Mouse (Mus musculus): ENCODE measurements around the gene Hist1h4f. TPM values are rescaled to one million over a fixed set of nuclear protein-coding genes. Genes with fewer than 3 reads are reported as not detected.
"Not testable (repeated sequence)": the region's sequence is repeated elsewhere in the genome, so short reads cannot be mapped to it uniquely, and the experiment has no call there.

Gene Hist1h4f
- polyA plus RNA-seq, 1 experiment from 2014 or later: 1.1 TPM

DNA sequence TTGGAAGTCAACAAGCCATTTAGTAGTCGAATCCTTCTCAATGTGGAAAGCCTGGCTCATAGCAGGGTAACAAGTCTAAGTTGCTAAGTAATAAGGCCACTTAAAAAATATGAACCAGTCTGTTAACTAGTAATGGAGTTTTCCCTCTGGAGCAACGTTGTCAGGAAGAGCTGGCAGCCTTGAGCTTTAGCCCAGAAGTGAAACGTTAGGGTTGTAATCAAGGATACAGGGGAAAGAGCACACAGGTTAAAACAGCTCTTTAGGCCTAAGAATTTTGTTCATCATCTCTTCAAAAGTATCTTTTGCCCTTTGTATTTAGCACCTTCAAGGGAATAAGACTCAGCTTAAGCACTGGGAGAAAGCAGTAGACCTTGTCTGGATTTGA is 695 bp downstream of the Hist1h4f start:
- no peaks in the 10 kb centered on the region for H3K9me3 ChIP-seq (ENCODE audit: control insufficient read depth, low read length)
- H3K4me1 ChIP-seq (ENCODE audit: control insufficient read depth, insufficient read depth, low read length): peaks cover 9% of the 10 kb centered on the region; the same call in 1 of the 2 replicates
- peak overlapping the region; percentile 55 for H3K4me2 ChIP-seq (replicated peaks; ENCODE audit: low read depth, low read length)
- no peaks in the 10 kb centered on the region for H3K27me3 ChIP-seq (ENCODE audit: control insufficient read depth, insufficient read depth, low read length)
- H3K9ac ChIP-seq (ENCODE audit: low read depth, low read length): peak overlapping the region; percentile 55
- H3K36me3 ChIP-seq (ENCODE audit: control insufficient read depth, insufficient read depth, low read length): no peaks in the 10 kb centered on the region
- ATAC-seq (ENCODE audit: low FRiP score, low TSS enrichment): no peak
- 2% methylated on average over 3 of the region's 3 CpGs for WGBS
- peak overlapping the region; percentile 90 for H3K27ac ChIP-seq (ENCODE audit: low read depth, low read length)
- H3K4me3 ChIP-seq (ENCODE audit: low read length): peak overlapping the region; percentile 42

DNA sequence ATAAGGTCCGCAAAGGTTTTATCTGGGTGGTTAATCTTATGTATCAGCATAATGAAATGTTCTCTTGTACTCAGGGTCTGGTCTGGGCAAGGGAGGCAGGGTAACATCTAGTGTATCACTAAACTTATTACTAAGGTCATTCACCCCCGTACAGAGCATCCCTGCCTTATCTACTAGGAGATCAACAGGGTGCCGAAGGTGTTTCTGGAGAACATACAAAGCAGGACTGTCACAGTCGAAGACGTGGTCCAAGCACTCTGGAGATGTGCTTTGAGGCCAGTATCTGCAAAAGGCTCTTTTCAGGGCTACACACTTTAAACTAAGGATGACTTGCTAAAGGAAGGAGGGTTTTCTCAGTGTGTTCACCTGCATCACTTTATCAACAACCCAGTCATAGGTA is 4.8 kb downstream of the Hist1h4f start:
- Histone ChIP-seq H3K27me3 (ENCODE audit: control insufficient read depth, insufficient read depth, low read length) (no peaks in the 10 kb centered on the region), H3K4me3 (ENCODE audit: low read length) (no peak overlapping the region), H3K4me2 (replicated peaks; ENCODE audit: low read depth, low read length) (no peak overlapping the region), H3K9ac (ENCODE audit: low read depth, low read length) (no peak overlapping the region), H3K27ac (ENCODE audit: low read depth, low read length) (peak overlapping the region; percentile 32; the same call in 1 of the 2 replicates), H3K36me3 (ENCODE audit: control insufficient read depth, insufficient read depth, low read length) (no peaks in the 10 kb centered on the region), H3K4me1 (ENCODE audit: control insufficient read depth, insufficient read depth, low read length) (peaks cover 2% of the 10 kb centered on the region; the same call in 1 of the 2 replicates), H3K9me3 (ENCODE audit: control insufficient read depth, low read length) (no peaks in the 10 kb centered on the region)
- no peak for ATAC-seq (ENCODE audit: low FRiP score, low TSS enrichment)
- 71% methylated on average over 5 of the region's 5 CpGs for WGBS

DNA sequence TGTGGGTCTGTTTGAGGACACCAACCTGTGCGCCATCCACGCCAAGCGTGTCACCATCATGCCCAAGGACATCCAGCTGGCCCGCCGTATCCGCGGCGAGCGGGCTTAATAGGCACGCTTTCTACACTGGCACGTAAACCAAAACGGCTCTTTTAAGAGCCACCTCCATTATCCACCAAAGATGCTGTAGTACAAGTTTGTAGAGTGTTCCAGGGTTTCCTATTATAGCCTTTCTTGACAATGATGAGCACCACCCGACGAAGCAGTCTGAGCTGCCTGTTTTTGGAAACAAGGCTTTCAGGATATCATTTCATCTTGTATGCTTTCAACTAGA is 6.7 kb downstream of the Hist1h4f start:
- not testable (repeated sequence) for H3K4me1 ChIP-seq (ENCODE audit: control insufficient read depth, insufficient read depth, low read length); ATAC-seq (ENCODE audit: low FRiP score, low TSS enrichment); H3K27me3 ChIP-seq (ENCODE audit: control insufficient read depth, insufficient read depth, low read length); H3K36me3 ChIP-seq (ENCODE audit: control insufficient read depth, insufficient read depth, low read length); H3K4me2 ChIP-seq (replicated peaks; ENCODE audit: low read depth, low read length); H3K9me3 ChIP-seq (ENCODE audit: control insufficient read depth, low read length)
- H3K27ac ChIP-seq (ENCODE audit: low read depth, low read length): peak overlapping the region; percentile 89; the same call in 1 of the 2 replicates
- WGBS: 0% methylated on average over 11 of the region's 14 CpGs
- H3K4me3 ChIP-seq (ENCODE audit: low read length): peak overlapping the region; percentile 46
- H3K9ac ChIP-seq (ENCODE audit: low read depth, low read length): peak overlapping the region; percentile 69; the same call in 1 of the 2 replicates

DNA sequence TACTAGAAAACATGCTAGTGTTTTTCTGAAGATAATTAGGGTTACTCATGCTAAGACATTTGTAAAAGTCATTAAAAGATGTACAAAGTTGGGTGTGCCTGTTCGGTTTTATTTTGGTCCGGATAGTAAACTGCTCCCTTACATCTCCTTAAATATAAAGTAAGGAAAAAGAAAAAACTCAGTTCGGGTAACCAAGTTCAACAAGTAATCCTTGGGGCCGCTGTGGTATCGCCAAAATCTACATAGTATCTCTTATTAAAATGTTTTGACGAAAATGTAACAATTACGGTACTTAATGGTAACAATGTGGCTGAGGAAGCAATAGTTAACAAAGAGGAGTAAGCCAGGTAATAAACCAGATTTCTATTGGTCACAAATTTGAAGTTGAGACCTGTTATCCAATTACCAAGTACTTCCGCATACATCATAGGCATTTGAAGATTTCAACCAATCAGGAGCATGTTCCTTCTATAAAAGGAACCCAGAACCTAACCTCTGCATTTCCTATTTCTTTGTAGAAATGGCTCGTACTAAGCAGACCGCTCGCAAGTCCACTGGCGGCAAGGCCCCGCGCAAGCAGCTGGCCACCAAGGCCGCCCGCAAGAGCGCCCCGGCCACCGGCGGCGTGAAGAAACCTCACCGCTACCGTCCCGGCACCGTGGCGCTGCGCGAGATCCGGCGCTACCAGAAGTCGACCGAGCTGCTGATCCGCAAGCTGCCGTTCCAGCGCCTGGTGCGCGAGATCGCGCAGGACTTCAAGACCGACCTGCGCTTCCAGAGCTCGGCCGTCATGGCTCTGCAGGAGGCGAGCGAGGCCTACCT is 7.3 kb downstream of the Hist1h4f start, which contains the start of gene Hist1h3f:
Gene Hist1h3f (plus strand): TSS at position 88 of the 822 bp plus-strand sequence.
- WGBS: under 1% methylated on average over 30 of the region's 45 CpGs
- H3K4me3 ChIP-seq (ENCODE audit: low read length): peak within 1 kb of the TSS; percentile 46

GRCm38 (mm10) chr13:23542999-23543607 is 8.3 kb downstream of the Hist1h4f start, which contains the start of gene Hist1h2bh:
Gene Hist1h2bh (minus strand): TSS chr13:23543392.
- peak within 1 kb of the TSS; percentile 76 for H3K4me2 ChIP-seq (replicated peaks; ENCODE audit: low read depth, low read length)
- peak; percentile 96 for ATAC-seq (ENCODE audit: low FRiP score, low TSS enrichment)
- H3K4me3 ChIP-seq (ENCODE audit: low read length): peak within 1 kb of the TSS; percentile 46
- peak within 1 kb of the TSS; percentile 97 for H3K27ac ChIP-seq (ENCODE audit: low read depth, low read length)
- not testable (repeated sequence) for H3K27me3 ChIP-seq (ENCODE audit: control insufficient read depth, insufficient read depth, low read length); H3K9me3 ChIP-seq (ENCODE audit: control insufficient read depth, low read length); H3K36me3 ChIP-seq (ENCODE audit: control insufficient read depth, insufficient read depth, low read length); H3K4me1 ChIP-seq (ENCODE audit: control insufficient read depth, insufficient read depth, low read length)
- WGBS: under 1% methylated on average over 24 of the region's 42 CpGs
- peak within 1 kb of the TSS; percentile 69 for H3K9ac ChIP-seq (ENCODE audit: low read depth, low read length)

More for the DNA sequence above, 7.3 kb downstream of the Hist1h4f start, which contains the start of gene Hist1h3f:
- H3K4me2 ChIP-seq (replicated peaks; ENCODE audit: low read depth, low read length): peak within 1 kb of the TSS; percentile 76
- no peaks in the 10 kb centered on the region for H3K27me3 ChIP-seq (ENCODE audit: control insufficient read depth, insufficient read depth, low read length)
- peak; percentile 95 for ATAC-seq (ENCODE audit: low FRiP score, low TSS enrichment)
- peak within 1 kb of the TSS; percentile 97 for H3K27ac ChIP-seq (ENCODE audit: low read depth, low read length)
- no peaks in the 10 kb centered on the region for H3K9me3 ChIP-seq (ENCODE audit: control insufficient read depth, low read length)
- no peaks in the 10 kb centered on the region for H3K36me3 ChIP-seq (ENCODE audit: control insufficient read depth, insufficient read depth, low read length)
- peak within 1 kb of the TSS; percentile 69 for H3K9ac ChIP-seq (ENCODE audit: low read depth, low read length)
- H3K4me1 ChIP-seq (ENCODE audit: control insufficient read depth, insufficient read depth, low read length): no peaks in the 10 kb centered on the region

DNA sequence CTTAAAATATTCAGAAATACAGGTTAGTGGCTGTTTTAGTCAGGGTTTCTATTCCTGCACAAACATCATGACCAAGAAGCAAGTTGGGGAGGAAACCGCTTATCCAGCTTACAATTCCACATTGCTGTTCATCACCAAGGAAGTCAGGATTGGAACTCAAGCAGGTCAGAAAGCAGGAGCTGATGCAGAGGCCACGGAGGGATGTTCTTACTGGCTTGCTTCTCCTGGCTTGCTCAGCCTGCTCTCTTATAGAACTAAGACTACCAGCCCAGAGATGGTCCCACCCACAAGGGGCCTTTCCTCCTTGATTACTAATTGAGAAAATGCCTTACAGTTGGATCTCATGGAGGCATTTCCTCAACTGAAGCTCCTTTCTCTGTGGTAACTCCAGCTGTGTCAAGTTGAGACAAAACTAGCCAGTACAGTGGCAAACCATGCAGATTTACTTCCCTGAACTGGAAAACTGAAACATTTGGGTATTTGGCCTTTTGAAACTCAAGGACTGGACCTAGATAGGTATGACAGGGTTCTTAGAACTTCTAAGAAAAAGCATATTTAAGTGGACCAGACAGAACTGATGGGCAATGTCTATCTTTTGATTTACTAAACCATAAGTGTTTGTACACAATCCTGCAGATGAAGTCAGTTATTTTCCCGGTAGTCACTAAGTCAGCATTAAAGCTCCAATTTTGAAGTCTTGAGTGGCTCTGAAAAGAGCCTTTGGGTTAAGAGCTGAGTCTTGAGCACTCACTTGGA is 9.0 kb downstream of the Hist1h4f start:
- not testable (repeated sequence) for H3K27me3 ChIP-seq (ENCODE audit: control insufficient read depth, insufficient read depth, low read length); H3K9me3 ChIP-seq (ENCODE audit: control insufficient read depth, low read length); H3K4me1 ChIP-seq (ENCODE audit: control insufficient read depth, insufficient read depth, low read length); H3K36me3 ChIP-seq (ENCODE audit: control insufficient read depth, insufficient read depth, low read length); ATAC-seq (ENCODE audit: low FRiP score, low TSS enrichment)
- Histone ChIP-seq H3K27ac (ENCODE audit: low read depth, low read length) (peak overlapping the region; percentile 88), H3K4me3 (ENCODE audit: low read length) (peak overlapping the region; percentile 44), H3K9ac (ENCODE audit: low read depth, low read length) (peak overlapping the region; percentile 68), H3K4me2 (replicated peaks; ENCODE audit: low read depth, low read length) (peak overlapping the region; percentile 76)
- WGBS: 11% methylated on average over 3 of the region's 3 CpGs

GRCm38 (mm10) chr13:23541497-23541896 is 10.0 kb downstream of the Hist1h4f start:
- H3K27me3 ChIP-seq (ENCODE audit: control insufficient read depth, insufficient read depth, low read length): no peaks in the 10 kb centered on the region
- no peak overlapping the region for H3K4me3 ChIP-seq (ENCODE audit: low read length)
- H3K36me3 ChIP-seq (ENCODE audit: control insufficient read depth, insufficient read depth, low read length): no peaks in the 10 kb centered on the region
- no peaks in the 10 kb centered on the region for H3K9me3 ChIP-seq (ENCODE audit: control insufficient read depth, low read length)
- H3K4me2 ChIP-seq (replicated peaks; ENCODE audit: low read depth, low read length): no peak overlapping the region
- H3K4me1 ChIP-seq (ENCODE audit: control insufficient read depth, insufficient read depth, low read length): peaks cover 5% of the 10 kb centered on the region
- no peak overlapping the region for H3K27ac ChIP-seq (ENCODE audit: low read depth, low read length)
- ATAC-seq (ENCODE audit: low FRiP score, low TSS enrichment): no peak
- 90% methylated on average over 3 of the region's 3 CpGs for WGBS
- no peak overlapping the region for H3K9ac ChIP-seq (ENCODE audit: low read depth, low read length)

DNA sequence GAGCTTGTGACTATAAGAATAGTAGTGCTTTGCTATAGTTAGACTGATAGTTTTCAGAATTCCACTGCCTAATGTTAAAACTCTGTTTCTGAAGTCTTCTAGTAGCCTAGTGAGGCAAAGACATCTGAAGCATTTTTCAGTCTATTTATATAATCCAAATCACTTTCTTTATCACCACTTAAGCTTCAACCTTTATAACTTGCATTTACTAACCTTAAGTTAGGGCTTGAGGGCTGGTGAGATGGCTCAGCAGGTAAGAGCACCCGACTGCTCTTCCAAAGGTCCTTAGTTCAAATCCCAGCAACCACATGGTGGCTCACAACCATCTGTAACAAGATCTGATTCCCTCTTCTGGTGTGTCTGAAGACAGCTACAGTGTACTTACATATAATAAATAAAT is 11.6 kb downstream of the Hist1h4f start:
- 68% methylated on average over 1 of the region's 1 CpGs for WGBS
- not testable (repeated sequence) for H3K9me3 ChIP-seq (ENCODE audit: control insufficient read depth, low read length); H3K36me3 ChIP-seq (ENCODE audit: control insufficient read depth, insufficient read depth, low read length); H3K27ac ChIP-seq (ENCODE audit: low read depth, low read length); H3K27me3 ChIP-seq (ENCODE audit: control insufficient read depth, insufficient read depth, low read length); H3K9ac ChIP-seq (ENCODE audit: low read depth, low read length); H3K4me2 ChIP-seq (replicated peaks; ENCODE audit: low read depth, low read length); H3K4me3 ChIP-seq (ENCODE audit: low read length); H3K4me1 ChIP-seq (ENCODE audit: control insufficient read depth, insufficient read depth, low read length); ATAC-seq (ENCODE audit: low FRiP score, low TSS enrichment)

All from kidney, embryonic 14.5 days (tissue).